Mouse (Mus musculus) heart, postnatal 10 days (tissue): ENCODE measurements around the gene Cdc34b. TPM values are rescaled to one million over a fixed set of nuclear protein-coding genes. Genes with fewer than 3 reads are reported as not detected.
"Not testable (repeated sequence)": the region's sequence is repeated elsewhere in the genome, so short reads cannot be mapped to it uniquely, and the experiment has no call there.

ENCODE experiments used
- DNase-seq, 2 experiments: peaks; one replicate each; pipeline ENCODE4 v3.0.0; 2021
- intact Hi-C: fragments of 180-260 bp; cut with DNase I; formaldehyde crosslinking; loops from one replicate; pipeline ENCODE4 v1.15.1; 2025
- total RNA-seq, 2 experiments: library from RNA; stranded (reverse); gene quantifications; 2 replicates each; pipeline ENCODE4 v1.2.3; 2021

The Cdc34b gene
- 1 to 10 TPM; 1.1 to 1.4 TPM for total RNA-seq

GRCm38 (mm10) chr11:94741732-94742272 lies at the start of gene Cdc34b:
Gene Cdc34b (plus strand): TSS chr11:94741782.
- DNase-seq = no peak
- intact Hi-C loops = no loop called here

GRCm38 (mm10) chr11:94692502-94692901 lies 49.1 kb upstream of the Cdc34b start:
- intact Hi-C loops, DNase-seq: not testable (repeated sequence)

GRCm38 (mm10) chr11:94695508-94695907 lies 46.1 kb upstream of the Cdc34b start:
- intact Hi-C loops = no loop called here
- no peak for DNase-seq

- intact Hi-C loops = no loop called here
- DNase-seq = no peak
These were observed 44.4 kb upstream of the Cdc34b start for GRCm38 (mm10) chr11:94697140-94697539.

GRCm38 (mm10) chr11:94697703-94698464 lies 43.7 kb upstream of the Cdc34b start:
- intact Hi-C loops = no loop called here

GRCm38 (mm10) chr11:94699399-94699798 lies 42.2 kb upstream of the Cdc34b start:
- no peak for DNase-seq
- intact Hi-C loops = no loop called here

More at GRCm38 (mm10) chr11:94697703-94698464, 43.7 kb upstream of the Cdc34b start:
- no peak for DNase-seq

GRCm38 (mm10) chr11:94701401-94702215 lies 40.0 kb upstream of the Cdc34b start:
- no peak for DNase-seq
- intact Hi-C loops = no loop called here

GRCm38 (mm10) chr11:94702216-94702610 lies 39.4 kb upstream of the Cdc34b start:
- intact Hi-C loops = no loop called here
- no peak for DNase-seq

- DNase-seq = no peak
- intact Hi-C loops = no loop called here
These were observed 37.6 kb upstream of the Cdc34b start for GRCm38 (mm10) chr11:94704020-94704419.

- no peak for DNase-seq
- intact Hi-C loops = no loop called here
These were observed 37.1 kb upstream of the Cdc34b start, which contains the start of gene Gm11541 for GRCm38 (mm10) chr11:94704472-94704871. Gene Gm11541 (minus strand): TSS chr11:94704499.

- intact Hi-C loops = loop anchor here (2.0 kb wide), 1 partner anchor 31 kb away; no protein-coding TSS in a partner anchor
- DNase-seq = peak in 1 of 2 experiments; percentile 21
These were observed 28.2 kb upstream of the Cdc34b start for GRCm38 (mm10) chr11:94713246-94713860.

GRCm38 (mm10) chr11:94715622-94716021 lies 26.0 kb upstream of the Cdc34b start:
- intact Hi-C loops = loop anchor here (5.0 kb wide), 1 partner anchor 83 kb away; no protein-coding TSS in a partner anchor
- DNase-seq = no peak

GRCm38 (mm10) chr11:94716754-94717153 lies 24.8 kb upstream of the Cdc34b start:
- peak; percentile 66 to 68 for DNase-seq
- intact Hi-C loops = loop anchor here (5.0 kb wide), 1 partner anchor 84 kb away; no protein-coding TSS in a partner anchor

GRCm38 (mm10) chr11:94717239-94717638 lies 24.3 kb upstream of the Cdc34b start:
- DNase-seq = peak; percentile 15 to 34

GRCm38 (mm10) chr11:94718113-94718909 lies 23.3 kb upstream of the Cdc34b start:
- DNase-seq = peak; percentile 15 to 25
- intact Hi-C loops = loop anchor here (5.0 kb wide), 1 partner anchor 86 kb away; no protein-coding TSS in a partner anchor

More at GRCm38 (mm10) chr11:94717239-94717638, 24.3 kb upstream of the Cdc34b start:
- intact Hi-C loops = loop anchor here (5.0 kb wide), 1 partner anchor 85 kb away; no protein-coding TSS in a partner anchor

- intact Hi-C loops = loop anchor here (5.0 kb wide), 1 partner anchor 87 kb away; no protein-coding TSS in a partner anchor
- DNase-seq = no peak
These were observed 22.4 kb upstream of the Cdc34b start for GRCm38 (mm10) chr11:94719216-94719615.

GRCm38 (mm10) chr11:94727306-94727705 lies 14.3 kb upstream of the Cdc34b start:
- no peak for DNase-seq
- intact Hi-C loops = no loop called here

GRCm38 (mm10) chr11:94728545-94728944 lies 13.0 kb upstream of the Cdc34b start:
- no peak for DNase-seq
- intact Hi-C loops = loop anchor here (2.0 kb wide), 1 partner anchor 56 kb away; no protein-coding TSS in a partner anchor

- intact Hi-C loops = loop anchor here (2.0 kb wide), 1 partner anchor 55 kb away; no protein-coding TSS in a partner anchor
- peak in 1 of 2 experiments; percentile 9 for DNase-seq
These were observed 12.0 kb upstream of the Cdc34b start for GRCm38 (mm10) chr11:94729565-94729964.
